Mouse (Mus musculus): Measurements from ENCODE around the gene Abcg1. TPM values are rescaled to one million over a fixed set of nuclear protein-coding genes. Genes with fewer than 3 reads are reported as not detected.

Abcg1 gene
- 5.2 TPM for polyA plus RNA-seq (2014; fragmentation: Illumina TruSeq; extraction: RNeasy Lipid Tissue Mini Kit (QIAGEN cat#74804))

GRCm38 (mm10) chr17:31057151-31057890 lies at the start of gene Abcg1:
Abcg1 (plus strand) TSS chr17:31057675.

GRCm38 (mm10) chr17:31129452-31129851 lies 72.0 kb downstream of the Abcg1 start, which contains the start of gene Tff3:
Tff3 (minus strand) TSS chr17:31129646.

GRCm38 (mm10) chr17:31144040-31145037 lies 86.9 kb downstream of the Abcg1 start, which contains the start of gene Tff2:
Tff2 (minus strand) TSS chr17:31144282.

GRCm38 (mm10) chr17:31165127-31165526 lies 107.7 kb downstream of the Abcg1 start, which contains the start of gene Tff1:
Tff1 (minus strand) TSS chr17:31165277.

Other genes with a start within 250 kb of the Abcg1 start
- 0.09 TPM for gene Glp1r, start 155.9 kb upstream of the Abcg1 start, polyA plus RNA-seq (2014; fragmentation: Illumina TruSeq; extraction: RNeasy Lipid Tissue Mini Kit (QIAGEN cat#74804))
- 4.4 TPM for gene Umodl1, start 103.0 kb upstream of the Abcg1 start, polyA plus RNA-seq (2014; fragmentation: Illumina TruSeq; extraction: RNeasy Lipid Tissue Mini Kit (QIAGEN cat#74804))
- gene Tff3, start 72.0 kb downstream of the Abcg1 start, polyA plus RNA-seq (2014; fragmentation: Illumina TruSeq; extraction: RNeasy Lipid Tissue Mini Kit (QIAGEN cat#74804)), result not detected
- not detected for gene Tff2, start 86.6 kb downstream of the Abcg1 start, polyA plus RNA-seq (2014; fragmentation: Illumina TruSeq; extraction: RNeasy Lipid Tissue Mini Kit (QIAGEN cat#74804))
- not detected for gene Tff1, start 107.6 kb downstream of the Abcg1 start, polyA plus RNA-seq (2014; fragmentation: Illumina TruSeq; extraction: RNeasy Lipid Tissue Mini Kit (QIAGEN cat#74804))
- not detected for gene Tmprss3, start 141.3 kb downstream of the Abcg1 start, polyA plus RNA-seq (2014; fragmentation: Illumina TruSeq; extraction: RNeasy Lipid Tissue Mini Kit (QIAGEN cat#74804))
- 0.23 TPM for gene Ubash3a, start 150.2 kb downstream of the Abcg1 start, polyA plus RNA-seq (2014; fragmentation: Illumina TruSeq; extraction: RNeasy Lipid Tissue Mini Kit (QIAGEN cat#74804))
- 5.9 TPM for gene Rsph1, start 219.7 kb downstream of the Abcg1 start, polyA plus RNA-seq (2014; fragmentation: Illumina TruSeq; extraction: RNeasy Lipid Tissue Mini Kit (QIAGEN cat#74804))
- not detected for gene Slc37a1, start 229.1 kb downstream of the Abcg1 start, polyA plus RNA-seq (2014; fragmentation: Illumina TruSeq; extraction: RNeasy Lipid Tissue Mini Kit (QIAGEN cat#74804))